Mouse (Mus musculus) thymus, adult 18-20 months (tissue): ENCODE measurements around the gene Acrbp.

Experiments used
- DNase-seq, 2 experiments: peaks; one replicate each; pipeline ENCODE4 v3.0.0; 2022; ENCODE audit warnings: mixed read lengths in 2 of 2

The Acrbp gene

DNA sequence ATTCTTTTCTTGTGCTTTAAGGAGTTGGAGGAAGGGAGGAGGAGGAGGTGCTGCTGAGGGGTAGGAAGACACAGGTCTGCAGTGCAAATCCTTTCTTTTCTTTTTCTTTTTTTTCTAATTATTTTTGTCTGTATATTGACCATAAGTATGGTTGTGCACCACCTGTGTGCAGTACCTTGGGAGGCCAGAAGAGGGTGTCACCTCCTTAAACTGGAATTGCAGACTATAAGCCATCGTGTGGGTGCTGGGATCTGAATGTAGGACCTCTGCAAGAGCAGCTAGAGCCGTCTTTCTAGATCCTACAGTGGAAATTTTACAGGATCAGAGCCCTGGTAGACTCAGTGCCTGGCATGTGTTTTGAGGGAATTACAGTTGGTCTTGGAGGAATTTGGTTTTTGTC is 58.2 kb downstream of the Acrbp start:
- DNase-seq = no peak

DNA sequence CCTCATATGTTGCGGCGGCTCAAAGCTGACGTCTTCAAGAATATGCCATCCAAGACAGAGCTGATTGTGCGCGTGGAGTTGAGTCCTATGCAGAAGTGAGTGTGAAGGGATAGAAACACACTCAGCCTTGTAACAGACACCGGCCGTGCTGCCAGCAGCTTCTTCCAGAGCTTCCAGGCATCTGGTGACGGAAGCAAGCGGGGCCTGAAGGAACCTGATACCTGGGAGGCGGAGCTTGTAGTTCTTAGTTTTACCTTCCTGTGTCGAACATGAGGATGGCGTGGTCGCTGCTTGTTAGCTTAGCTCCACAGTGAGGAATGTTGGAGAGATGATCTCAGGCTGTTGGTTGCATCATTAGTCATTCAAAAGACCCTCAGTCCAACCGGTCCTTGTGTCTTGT is 59.9 kb downstream of the Acrbp start:
- no peak for DNase-seq

DNA sequence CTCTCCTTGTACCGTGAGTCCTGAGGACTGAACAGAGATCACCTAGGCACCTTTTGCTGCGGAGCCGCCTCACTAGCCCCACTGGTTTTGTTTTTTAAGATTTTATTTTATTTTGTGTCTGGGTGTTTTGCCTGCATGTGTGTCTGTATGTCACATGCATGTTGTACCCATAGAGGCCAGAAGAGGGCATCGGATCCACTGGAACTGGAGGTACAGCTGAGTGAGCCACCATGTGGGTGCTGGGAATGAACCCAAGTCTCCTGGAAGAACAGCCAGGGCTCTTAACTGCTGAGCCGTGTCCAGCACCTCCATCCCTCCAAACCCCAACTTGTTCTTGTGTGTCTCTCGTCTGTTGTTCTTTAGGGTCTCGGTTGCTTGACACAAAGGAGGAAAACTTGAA is 61.4 kb downstream of the Acrbp start:
- DNase-seq = no peak

DNA sequence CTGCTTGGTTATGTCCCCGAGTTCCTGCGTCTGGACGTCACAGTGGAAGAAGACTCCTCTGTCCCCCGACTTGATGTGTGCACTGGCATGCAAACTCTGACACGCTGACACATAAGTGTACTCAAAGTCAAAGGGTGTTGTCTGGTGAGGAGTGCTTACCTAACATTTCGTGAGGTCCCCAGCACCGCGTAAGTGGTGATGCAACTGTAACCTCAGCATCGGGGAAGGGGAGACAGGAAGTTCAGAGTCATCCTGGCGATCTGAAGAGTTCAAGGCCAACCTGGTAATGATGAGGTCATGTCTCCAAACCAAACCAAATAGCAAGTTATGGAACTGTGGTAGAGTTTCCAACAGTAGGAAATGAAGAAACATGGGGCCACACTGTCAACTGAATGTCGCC is 63.1 kb downstream of the Acrbp start:
- DNase-seq = no peak
